Mouse (Mus musculus): ENCODE results near the gene Gpr18. TPM values are rescaled to one million over a fixed set of nuclear protein-coding genes. Genes with fewer than 3 reads are reported as not detected.

Gpr18 gene
- polyA plus RNA-seq, 1 experiment from 2014 or later: 0.21 TPM

GRCm38 (mm10) chr14:121958751-121959537 is 43.4 kb upstream of the Gpr18 start:
- Histone ChIP-seq H3K9me3 (replicated peaks) (no peaks in the 10 kb centered on the region), H3K4me2 (no peak overlapping the region), H3K36me3 (no peaks in the 10 kb centered on the region), H3K9ac (no peak overlapping the region), H3K27me3 (no peaks in the 10 kb centered on the region), H3K27ac (no peak overlapping the region), H3K4me3 (no peak overlapping the region), H3K4me1 (replicated peaks) (peaks cover 39% of the 10 kb centered on the region)
- WGBS: 63% methylated on average over 10 of the region's 10 CpGs
- ATAC-seq (replicated peaks; ENCODE audit: insufficient number of reproducible peaks, insufficient read depth, low FRiP score, low read depth): no peak; the same call in 1 of the 2 replicates

DNA sequence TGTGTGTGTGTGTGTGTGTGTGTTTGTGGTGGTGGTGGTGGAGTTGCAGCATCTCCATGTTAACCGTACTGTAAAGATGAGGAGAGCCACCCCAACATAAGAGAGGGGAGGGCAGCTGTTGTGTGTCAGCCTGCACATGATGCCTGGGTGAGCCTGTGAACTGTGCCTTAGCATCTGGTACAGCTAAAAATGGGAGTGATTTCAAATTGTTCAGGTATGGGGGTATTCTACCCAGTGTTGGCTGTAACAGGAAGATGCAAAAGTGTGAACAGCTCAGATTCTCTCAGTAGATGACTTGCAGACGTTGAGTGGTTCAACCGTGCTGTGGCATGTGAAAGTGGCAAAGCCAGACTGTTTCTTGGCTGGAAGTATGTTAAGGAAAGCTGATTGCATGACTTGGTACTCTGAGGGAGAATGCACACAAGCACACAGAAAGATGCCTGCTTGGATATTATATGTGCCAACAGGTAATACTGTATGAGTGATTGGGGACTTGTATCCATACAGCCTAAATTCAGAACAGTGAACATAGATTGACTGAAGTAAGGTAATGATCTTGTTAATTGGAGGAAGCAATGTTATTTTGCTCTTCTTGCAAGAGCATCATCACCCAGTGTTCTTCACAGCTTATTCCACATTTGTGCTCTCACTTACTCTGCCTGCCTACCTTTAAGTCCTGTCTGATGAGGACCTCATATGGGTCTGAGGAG is 42.6 kb upstream of the Gpr18 start:
- 73% methylated on average over 3 of the region's 3 CpGs for WGBS
- no peaks in the 10 kb centered on the region for H3K27me3 ChIP-seq
- H3K9me3 ChIP-seq (replicated peaks): no peaks in the 10 kb centered on the region
- H3K4me3 ChIP-seq: no peak overlapping the region
- no peak for ATAC-seq (replicated peaks; ENCODE audit: insufficient number of reproducible peaks, insufficient read depth, low FRiP score, low read depth)
- no peak overlapping the region for H3K4me2 ChIP-seq
- no peaks in the 10 kb centered on the region for H3K36me3 ChIP-seq
- H3K27ac ChIP-seq: no peak overlapping the region
- no peak overlapping the region for H3K9ac ChIP-seq
- peaks cover 34% of the 10 kb centered on the region for H3K4me1 ChIP-seq (replicated peaks)

- Histone ChIP-seq H3K4me3 (no peak overlapping the region), H3K27me3 (no peaks in the 10 kb centered on the region), H3K36me3 (no peaks in the 10 kb centered on the region), H3K9me3 (replicated peaks) (no peaks in the 10 kb centered on the region), H3K27ac (no peak overlapping the region), H3K4me2 (no peak overlapping the region), H3K4me1 (replicated peaks) (peaks cover 26% of the 10 kb centered on the region), H3K9ac (no peak overlapping the region)
- ATAC-seq (replicated peaks; ENCODE audit: insufficient number of reproducible peaks, insufficient read depth, low FRiP score, low read depth): no peak
- 89% methylated on average over 10 of the region's 10 CpGs for WGBS
These were observed 41.7 kb upstream of the Gpr18 start for GRCm38 (mm10) chr14:121957176-121957871.

GRCm38 (mm10) chr14:121956291-121956690 is 40.7 kb upstream of the Gpr18 start:
- Histone ChIP-seq H3K4me2 (no peak overlapping the region), H3K9ac (no peak overlapping the region), H3K9me3 (replicated peaks) (no peaks in the 10 kb centered on the region), H3K36me3 (no peaks in the 10 kb centered on the region), H3K4me1 (replicated peaks) (peaks cover 21% of the 10 kb centered on the region), H3K4me3 (no peak overlapping the region), H3K27me3 (no peaks in the 10 kb centered on the region), H3K27ac (no peak overlapping the region)
- WGBS: 80% methylated on average over 5 of the region's 5 CpGs
- ATAC-seq (replicated peaks; ENCODE audit: insufficient number of reproducible peaks, insufficient read depth, low FRiP score, low read depth): no peak

- Histone ChIP-seq H3K4me1 (replicated peaks) (peaks cover 13% of the 10 kb centered on the region; the same call in 1 of the 2 replicates), H3K27ac (no peak overlapping the region), H3K27me3 (no peaks in the 10 kb centered on the region), H3K4me3 (no peak overlapping the region), H3K36me3 (no peaks in the 10 kb centered on the region), H3K9ac (no peak overlapping the region), H3K4me2 (no peak overlapping the region), H3K9me3 (replicated peaks) (no peaks in the 10 kb centered on the region)
- WGBS: 70% methylated on average over 5 of the region's 5 CpGs
- ATAC-seq (replicated peaks; ENCODE audit: insufficient number of reproducible peaks, insufficient read depth, low FRiP score, low read depth): no peak
These were observed 39.7 kb upstream of the Gpr18 start for GRCm38 (mm10) chr14:121955176-121955795.

GRCm38 (mm10) chr14:121954608-121955007 is 39.0 kb upstream of the Gpr18 start:
- ATAC-seq (replicated peaks; ENCODE audit: insufficient number of reproducible peaks, insufficient read depth, low FRiP score, low read depth): no peak
- Histone ChIP-seq H3K9me3 (replicated peaks) (no peaks in the 10 kb centered on the region), H3K27me3 (no peaks in the 10 kb centered on the region), H3K4me2 (no peak overlapping the region), H3K27ac (no peak overlapping the region), H3K36me3 (no peaks in the 10 kb centered on the region), H3K9ac (no peak overlapping the region), H3K4me3 (no peak overlapping the region), H3K4me1 (replicated peaks) (peaks cover 13% of the 10 kb centered on the region; the same call in 1 of the 2 replicates)
- WGBS: 90% methylated on average over 12 of the region's 12 CpGs

- Histone ChIP-seq H3K4me1 (replicated peaks) (peaks cover 13% of the 10 kb centered on the region; the same call in 1 of the 2 replicates), H3K27ac (no peak overlapping the region), H3K4me2 (no peak overlapping the region), H3K27me3 (no peaks in the 10 kb centered on the region), H3K9me3 (replicated peaks) (no peaks in the 10 kb centered on the region), H3K4me3 (no peak overlapping the region), H3K9ac (no peak overlapping the region), H3K36me3 (no peaks in the 10 kb centered on the region)
- 57% methylated on average over 11 of the region's 11 CpGs for WGBS
- ATAC-seq (replicated peaks; ENCODE audit: insufficient number of reproducible peaks, insufficient read depth, low FRiP score, low read depth): no peak
These were observed 38.5 kb upstream of the Gpr18 start for GRCm38 (mm10) chr14:121954129-121954528.

GRCm38 (mm10) chr14:121952046-121952400 is 36.4 kb upstream of the Gpr18 start:
- Histone ChIP-seq H3K36me3 (no peaks in the 10 kb centered on the region), H3K4me3 (no peak overlapping the region), H3K9me3 (replicated peaks) (no peaks in the 10 kb centered on the region), H3K4me1 (replicated peaks) (peaks cover 13% of the 10 kb centered on the region; the same call in 1 of the 2 replicates), H3K4me2 (no peak overlapping the region), H3K9ac (no peak overlapping the region), H3K27me3 (no peaks in the 10 kb centered on the region), H3K27ac (no peak overlapping the region)
- ATAC-seq (replicated peaks; ENCODE audit: insufficient number of reproducible peaks, insufficient read depth, low FRiP score, low read depth): no peak
- 89% methylated on average over 5 of the region's 5 CpGs for WGBS

GRCm38 (mm10) chr14:121951399-121952045 is 35.9 kb upstream of the Gpr18 start:
- Histone ChIP-seq H3K4me1 (replicated peaks) (peaks cover 13% of the 10 kb centered on the region; the same call in 1 of the 2 replicates), H3K4me3 (no peak overlapping the region), H3K36me3 (no peaks in the 10 kb centered on the region), H3K27me3 (no peaks in the 10 kb centered on the region), H3K9ac (no peak overlapping the region), H3K9me3 (replicated peaks) (no peaks in the 10 kb centered on the region), H3K4me2 (no peak overlapping the region), H3K27ac (no peak overlapping the region)
- 54% methylated on average over 2 of the region's 2 CpGs for WGBS
- no peak for ATAC-seq (replicated peaks; ENCODE audit: insufficient number of reproducible peaks, insufficient read depth, low FRiP score, low read depth)

- no peak overlapping the region for H3K9ac ChIP-seq
- no peak for ATAC-seq (replicated peaks; ENCODE audit: insufficient number of reproducible peaks, insufficient read depth, low FRiP score, low read depth)
- H3K9me3 ChIP-seq (replicated peaks): no peaks in the 10 kb centered on the region
- H3K27ac ChIP-seq: no peak overlapping the region
- H3K4me2 ChIP-seq: no peak overlapping the region
- no peaks in the 10 kb centered on the region for H3K27me3 ChIP-seq
- 91% methylated on average over 5 of the region's 5 CpGs for WGBS
- no peaks in the 10 kb centered on the region for H3K36me3 ChIP-seq
- H3K4me3 ChIP-seq: no peak overlapping the region
- H3K4me1 ChIP-seq (replicated peaks): peaks cover 13% of the 10 kb centered on the region; the same call in 1 of the 2 replicates
These were observed 34.3 kb upstream of the Gpr18 start for GRCm38 (mm10) chr14:121949897-121950296.

Data from heart, embryonic 15.5 days (tissue).